Mouse (Mus musculus) hindbrain, postnatal 0 days (tissue): Measurements from ENCODE around the gene Cblb. TPM values are rescaled to one million over a fixed set of nuclear protein-coding genes. Genes with fewer than 3 reads are reported as not detected.

Experiments used
- ATAC-seq: fragments of 200-750 bp; cut with Nextera tagmentation; 2 replicates; pipeline ENCODE4 v1.8.0; 2017; ENCODE audit warnings: mild to moderate bottlenecking, moderate TSS enrichment, moderate library complexity
- DNase-seq: peaks from one replicate; pipeline ENCODE4 v3.0.0-alpha.2; 2015; ENCODE audit warnings: low spot score
- H3K27ac ChIP-seq: fragments of 300-500 bp; sonication (generic); 2 replicates; pipeline ENCODE4 v1.5.1; 2014; ENCODE audit warnings: mild to moderate bottlenecking
- H3K27me3 ChIP-seq: fragments of 300-500 bp; sonication (generic); 2 replicates; pipeline ENCODE4 v1.6.1; 2014; ENCODE audit warnings: low read length, mixed read lengths; ENCODE audit not compliant: insufficient read depth
- H3K36me3 ChIP-seq: fragments of 300-500 bp; sonication (generic); 2 replicates; pipeline ENCODE4 v1.6.1; 2014; ENCODE audit warnings: low read length, mixed read lengths; ENCODE audit not compliant: insufficient read depth
- H3K4me1 ChIP-seq: fragments of 300-500 bp; sonication (generic); 2 replicates; pipeline ENCODE4 v1.6.1; 2014; ENCODE audit warnings: antibody characterized with exemption, low read length, mixed read lengths; ENCODE audit not compliant: insufficient read depth
- H3K4me2 ChIP-seq: fragments of 300-500 bp; sonication (generic); 2 replicates; pipeline ENCODE4 v1.6.1; 2014; ENCODE audit warnings: low read depth, mild to moderate bottlenecking, low read length, moderate library complexity, mixed read lengths
- H3K4me3 ChIP-seq: fragments of 300-500 bp; sonication (generic); 2 replicates; pipeline ENCODE4 v1.5.1; 2014; ENCODE audit warnings: low read length
- H3K9ac ChIP-seq: fragments of 300-500 bp; sonication (generic); replicated peaks from 2 replicates; pipeline ENCODE4 v1.6.1; 2014; ENCODE audit warnings: mild to moderate bottlenecking, low read length, moderate library complexity, mixed read lengths
- H3K9me3 ChIP-seq: fragments of 300-500 bp; sonication (generic); 2 replicates; pipeline ENCODE4 v1.6.1; 2016; ENCODE audit warnings: low read length, mixed read lengths
- CTCF ChIP-seq: IDR thresholded peaks from 2 replicates; pipeline ENCODE4 v1.5.1; 2016; ENCODE audit warnings: antibody characterized with exemption, control low read depth, low read depth
- WGBS: fragments of 180-500 bp; shearing (Covaris S2); extraction: QIAGEN DNeasy Blood & Tissue Kit; methylation state at CpG from one replicate; pipeline ENCODE4 v1.1.7; 2014; 5-methylcytosine and 5-hydroxymethylcytosine counted together
- polyA plus RNA-seq: library from polyadenylated mRNA; unstranded; fragments of >200 nt; fragmentation: Nextera tagmentation; extraction: Ambion mirVana; gene quantifications from 2 replicates; pipeline ENCODE4 v1.2.1, GENCODE M21; 2015
- total RNA-seq: library from RNA; depleted of rRNA; stranded (reverse); fragments of >200 nt; gene quantifications from 2 replicates; pipeline ENCODE4 v1.2.3, GENCODE M21; 2014

The Cblb gene
- total and polyA plus RNA-seq, 2 experiments from 2014 or later: 4.3 to 11.4 TPM

DNA sequence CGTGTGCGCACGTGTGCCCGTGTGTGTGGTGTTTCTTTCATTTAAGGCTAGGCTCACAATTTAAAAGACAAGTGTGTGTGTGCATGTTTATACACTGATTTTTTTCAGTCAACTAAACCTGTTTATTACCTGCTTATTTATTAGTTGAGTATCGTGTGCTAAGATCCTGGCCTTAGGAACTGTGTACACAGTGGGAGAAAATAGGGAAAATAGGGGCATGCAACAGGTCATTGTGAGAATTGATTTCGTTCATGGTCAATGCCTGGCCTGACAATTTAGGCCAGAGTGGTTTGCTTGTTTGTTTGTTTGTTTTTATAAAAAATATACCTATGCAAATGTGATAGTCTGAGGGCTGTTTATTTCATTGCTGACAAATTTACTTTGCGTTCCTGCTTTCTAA is 13.5 kb downstream of the Cblb start:
- Histone ChIP-seq H3K27ac (no peak overlapping the region), H3K27me3 (no peaks in the 10 kb centered on the region), H3K9me3 (no peaks in the 10 kb centered on the region), H3K4me2 (no peak overlapping the region), H3K9ac (no peak overlapping the region), H3K4me1 (no peaks in the 10 kb centered on the region; the same call in 1 of the 2 replicates), H3K36me3 (peaks cover 8% of the 10 kb centered on the region; the same call in 1 of the 2 replicates), H3K4me3 (no peak overlapping the region)
- 94% methylated on average over 7 of the region's 7 CpGs for WGBS
- no peak for TF ChIP-seq CTCF
- no peak for DNase-seq
- ATAC-seq: no peak

DNA sequence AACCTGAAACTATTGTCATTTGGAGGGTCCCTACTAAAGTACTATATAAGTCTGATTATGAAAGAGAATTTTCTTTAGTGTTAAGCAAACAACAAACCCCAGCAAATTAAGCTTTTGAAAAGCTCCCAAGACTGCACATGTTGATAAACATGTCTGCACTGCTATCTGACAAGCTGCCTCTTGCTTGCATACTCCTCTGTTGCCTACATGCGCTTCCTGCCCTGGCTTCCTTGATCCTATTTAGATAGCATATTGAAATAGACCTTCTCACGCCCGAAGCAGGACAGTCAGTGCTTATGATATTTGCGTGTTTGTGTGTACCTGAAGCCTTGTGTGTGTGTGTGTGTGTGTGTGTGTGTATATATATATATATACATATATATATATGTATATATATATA is 14.0 kb downstream of the Cblb start:
- Histone ChIP-seq H3K4me2 (no peak overlapping the region), H3K9me3 (no peaks in the 10 kb centered on the region), H3K4me1 (no peaks in the 10 kb centered on the region; the same call in 1 of the 2 replicates), H3K9ac (no peak overlapping the region), H3K27ac (no peak overlapping the region), H3K27me3 (no peaks in the 10 kb centered on the region), H3K36me3 (peaks cover 8% of the 10 kb centered on the region; the same call in 1 of the 2 replicates), H3K4me3 (no peak overlapping the region)
- ATAC-seq: no peak
- WGBS: 92% methylated on average over 4 of the region's 4 CpGs
- no peak for TF ChIP-seq CTCF
- DNase-seq: no peak

DNA sequence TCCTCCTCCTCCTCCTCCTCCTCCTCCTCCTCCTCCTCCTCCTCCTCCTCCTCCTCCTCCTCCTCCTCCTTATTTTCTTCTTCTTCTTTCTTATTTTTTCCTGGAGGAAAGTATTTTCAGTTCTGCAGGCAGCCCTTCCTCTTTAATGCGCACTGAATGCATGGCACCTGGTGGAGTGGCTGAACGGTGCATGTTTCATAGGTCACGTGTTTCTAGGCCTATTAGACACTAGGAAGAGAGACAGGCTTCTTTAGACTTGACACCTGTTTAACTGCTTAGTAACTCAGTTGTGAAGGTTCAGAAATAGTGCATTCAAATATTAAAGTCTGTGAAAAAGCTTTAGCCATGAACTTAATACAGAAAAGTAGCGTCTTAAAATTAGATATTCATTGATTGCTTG is 15.4 kb downstream of the Cblb start:
- 91% methylated on average over 4 of the region's 4 CpGs for WGBS
- H3K4me3 ChIP-seq: no peak overlapping the region
- no peak for TF ChIP-seq CTCF
- no peak overlapping the region for H3K9ac ChIP-seq
- H3K9me3 ChIP-seq: no peaks in the 10 kb centered on the region
- peaks cover 8% of the 10 kb centered on the region; the same call in 1 of the 2 replicates for H3K36me3 ChIP-seq
- DNase-seq (no peak), ATAC-seq (no peak)
- H3K27me3 ChIP-seq: no peaks in the 10 kb centered on the region
- H3K4me1 ChIP-seq: no peaks in the 10 kb centered on the region
- no peak overlapping the region for H3K27ac ChIP-seq
- no peak overlapping the region for H3K4me2 ChIP-seq

DNA sequence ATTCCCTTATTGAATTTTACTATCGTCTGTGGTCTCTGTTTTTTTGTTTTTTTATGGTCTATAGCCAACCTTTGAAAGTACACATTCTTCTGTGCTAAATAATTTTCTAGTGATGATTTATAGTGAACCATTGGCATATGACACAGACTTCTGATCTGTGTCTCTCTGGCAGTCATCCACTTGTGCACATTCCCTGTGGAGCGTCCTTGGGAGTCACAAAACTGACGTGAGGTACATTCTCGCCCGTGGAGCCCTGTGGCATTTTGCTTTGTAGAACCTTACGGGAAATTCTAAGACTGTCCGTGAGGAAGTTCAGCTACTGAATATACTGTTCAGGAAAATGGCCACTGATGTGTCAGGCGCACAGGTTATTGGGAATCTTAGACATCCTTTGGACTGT is 20.1 kb downstream of the Cblb start:
- ATAC-seq (no peak), DNase-seq (no peak)
- H3K4me3 ChIP-seq: no peak overlapping the region
- H3K27ac ChIP-seq: no peak overlapping the region
- no peak for TF ChIP-seq CTCF
- H3K4me2 ChIP-seq: no peak overlapping the region
- WGBS: 83% methylated on average over 8 of the region's 8 CpGs
- no peak overlapping the region for H3K9ac ChIP-seq
- no peaks in the 10 kb centered on the region for H3K4me1 ChIP-seq
- H3K36me3 ChIP-seq: peaks cover 8% of the 10 kb centered on the region; the same call in 1 of the 2 replicates
- H3K9me3 ChIP-seq: no peaks in the 10 kb centered on the region
- H3K27me3 ChIP-seq: no peaks in the 10 kb centered on the region

DNA sequence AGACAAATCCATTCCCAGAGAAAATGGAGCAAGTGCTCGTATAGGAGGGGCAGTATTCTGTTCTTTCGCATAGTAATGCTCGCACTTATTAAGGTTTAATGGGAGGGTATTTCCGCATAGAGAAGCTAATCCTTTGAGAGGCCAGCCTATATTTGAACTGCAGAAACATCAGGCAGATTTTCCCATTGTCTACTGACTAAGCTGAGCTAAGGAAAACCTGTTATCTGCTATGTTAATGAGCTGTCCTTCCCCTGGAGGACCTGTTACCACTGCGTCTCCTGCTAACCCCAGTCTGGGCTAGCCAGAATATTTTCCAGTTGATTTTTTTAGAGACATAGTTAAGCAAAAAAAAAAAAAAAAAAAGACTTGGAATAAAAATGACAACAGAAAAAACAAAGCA is 21.7 kb downstream of the Cblb start:
- Histone ChIP-seq H3K9ac (no peak overlapping the region), H3K36me3 (peaks cover 5% of the 10 kb centered on the region; the same call in 1 of the 2 replicates), H3K27me3 (no peaks in the 10 kb centered on the region), H3K4me1 (no peaks in the 10 kb centered on the region), H3K4me2 (no peak overlapping the region), H3K4me3 (no peak overlapping the region), H3K27ac (no peak overlapping the region), H3K9me3 (no peaks in the 10 kb centered on the region)
- no peak for TF ChIP-seq CTCF
- DNase-seq (no peak), ATAC-seq (no peak)
- 58% methylated on average over 5 of the region's 5 CpGs for WGBS

DNA sequence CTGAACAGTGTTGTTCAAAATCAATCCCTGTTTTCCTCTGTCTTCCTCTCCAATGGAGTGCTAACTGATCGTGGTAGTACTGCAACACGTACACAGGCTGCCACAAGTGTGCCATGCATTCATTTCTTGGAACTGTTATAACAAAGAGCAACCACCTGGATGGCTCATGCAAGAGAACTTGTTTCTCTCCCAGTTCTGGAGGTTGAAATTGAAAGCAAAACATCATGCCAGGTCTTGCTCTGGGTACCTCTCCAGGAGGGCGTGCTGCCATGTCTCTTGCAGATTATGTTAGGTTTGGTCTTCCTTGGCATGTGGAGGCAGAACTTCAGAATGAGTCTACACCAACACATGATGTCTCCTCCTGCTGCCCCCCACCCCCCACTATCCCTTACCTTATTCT is 24.2 kb downstream of the Cblb start:
- 86% methylated on average over 3 of the region's 3 CpGs for WGBS
- no peaks in the 10 kb centered on the region for H3K27me3 ChIP-seq
- no peaks in the 10 kb centered on the region for H3K4me1 ChIP-seq

DNA sequence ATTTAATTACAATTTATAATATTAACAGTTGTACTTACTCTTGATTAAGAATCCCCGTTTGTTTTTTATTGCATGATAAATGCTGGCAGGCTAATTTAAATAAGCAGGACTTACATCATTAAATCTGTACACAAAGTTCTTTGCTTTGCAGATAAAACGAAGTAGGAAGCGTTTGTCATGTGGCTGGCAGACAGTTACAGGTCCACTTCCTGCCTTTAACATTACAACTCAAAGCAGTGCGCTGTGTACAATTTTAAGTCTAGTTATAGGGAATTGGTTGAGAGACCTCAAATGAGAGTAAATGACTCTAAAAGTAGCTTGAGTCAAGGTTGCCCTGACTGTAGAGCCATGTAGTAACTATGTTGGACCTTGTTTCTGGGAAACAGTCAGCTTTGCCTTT is 25.1 kb downstream of the Cblb start:
- DNase-seq: no peak
- Histone ChIP-seq H3K9me3 (no peaks in the 10 kb centered on the region), H3K4me3 (no peak overlapping the region), H3K9ac (no peak overlapping the region), H3K27me3 (no peaks in the 10 kb centered on the region), H3K4me2 (no peak overlapping the region), H3K36me3 (no peaks in the 10 kb centered on the region), H3K4me1 (no peaks in the 10 kb centered on the region), H3K27ac (no peak overlapping the region)
- WGBS: 81% methylated on average over 4 of the region's 4 CpGs
- ATAC-seq: no peak
- no peak for TF ChIP-seq CTCF

More for the DNA sequence above, 24.2 kb downstream of the Cblb start:
- no peak overlapping the region for H3K9ac ChIP-seq
- H3K27ac ChIP-seq: no peak overlapping the region
- no peak overlapping the region for H3K4me3 ChIP-seq
- ATAC-seq (no peak), DNase-seq (no peak)
- no peak overlapping the region for H3K4me2 ChIP-seq
- no peaks in the 10 kb centered on the region for H3K36me3 ChIP-seq
- TF ChIP-seq CTCF: no peak
- H3K9me3 ChIP-seq: no peaks in the 10 kb centered on the region
